Mouse (Mus musculus): ENCODE results near the gene Gbp10. TPM values are rescaled to one million over a fixed set of nuclear protein-coding genes. Genes with fewer than 3 reads are reported as not detected.
"Not testable (repeated sequence)": the region's sequence is repeated elsewhere in the genome, so short reads cannot be mapped to it uniquely, and the experiment has no call there.

The Gbp10 gene
- polyA plus RNA-seq (2015; fragmentation: Nextera tagmentation; extraction: Ambion mirVana): 0.18 and 0.58 TPM in 2 replicates

- not testable (repeated sequence) for H3K9ac ChIP-seq (replicated peaks; ENCODE audit: low read depth, low read length); ATAC-seq; H3K9me3 ChIP-seq (ENCODE audit: control insufficient read depth, low read length); H3K4me1 ChIP-seq (replicated peaks; ENCODE audit: control insufficient read depth, insufficient read depth, low read length); H3K4me3 ChIP-seq (replicated peaks; ENCODE audit: low read length); H3K4me2 ChIP-seq (ENCODE audit: low read length); H3K27ac ChIP-seq (ENCODE audit: low read length); H3K36me3 ChIP-seq (ENCODE audit: control insufficient read depth, insufficient read depth); H3K27me3 ChIP-seq (replicated peaks; ENCODE audit: control insufficient read depth, insufficient read depth, low read length)
These were observed at the start of gene Gbp10 for GRCm38 (mm10) chr5:105239483-105240047. TSS of gene Gbp10 (minus strand) at chr5:105239533.

GRCm38 (mm10) chr5:105260673-105261072, 21.3 kb upstream of the Gbp10 start:
- not testable (repeated sequence) for ATAC-seq; H3K4me2 ChIP-seq (ENCODE audit: low read length); H3K4me1 ChIP-seq (replicated peaks; ENCODE audit: control insufficient read depth, insufficient read depth, low read length); H3K27me3 ChIP-seq (replicated peaks; ENCODE audit: control insufficient read depth, insufficient read depth, low read length); H3K4me3 ChIP-seq (replicated peaks; ENCODE audit: low read length); H3K36me3 ChIP-seq (ENCODE audit: control insufficient read depth, insufficient read depth); H3K9me3 ChIP-seq (ENCODE audit: control insufficient read depth, low read length); H3K9ac ChIP-seq (replicated peaks; ENCODE audit: low read depth, low read length); H3K27ac ChIP-seq (ENCODE audit: low read length)
- no CpG with 5 or more reads among the region's 3 CpGs for WGBS

- no peaks in the 10 kb centered on the region for H3K36me3 ChIP-seq (ENCODE audit: control insufficient read depth, insufficient read depth)
- H3K4me3 ChIP-seq (replicated peaks; ENCODE audit: low read length): no peak overlapping the region
- no peaks in the 10 kb centered on the region for H3K27me3 ChIP-seq (replicated peaks; ENCODE audit: control insufficient read depth, insufficient read depth, low read length)
- no peak overlapping the region for H3K9ac ChIP-seq (replicated peaks; ENCODE audit: low read depth, low read length)
- H3K27ac ChIP-seq (ENCODE audit: low read length): no peak overlapping the region
- H3K9me3 ChIP-seq (ENCODE audit: control insufficient read depth, low read length): no peaks in the 10 kb centered on the region
- no peak for ATAC-seq
- no peak overlapping the region for H3K4me2 ChIP-seq (ENCODE audit: low read length)
- no peaks in the 10 kb centered on the region for H3K4me1 ChIP-seq (replicated peaks; ENCODE audit: control insufficient read depth, insufficient read depth, low read length)
These were observed 13.2 kb upstream of the Gbp10 start for GRCm38 (mm10) chr5:105252491-105252890.

GRCm38 (mm10) chr5:105244741-105245140, 5.4 kb upstream of the Gbp10 start:
- not testable (repeated sequence) for H3K36me3 ChIP-seq (ENCODE audit: control insufficient read depth, insufficient read depth); H3K4me2 ChIP-seq (ENCODE audit: low read length); H3K4me3 ChIP-seq (replicated peaks; ENCODE audit: low read length); H3K4me1 ChIP-seq (replicated peaks; ENCODE audit: control insufficient read depth, insufficient read depth, low read length); H3K27me3 ChIP-seq (replicated peaks; ENCODE audit: control insufficient read depth, insufficient read depth, low read length); H3K9ac ChIP-seq (replicated peaks; ENCODE audit: low read depth, low read length); ATAC-seq; H3K27ac ChIP-seq (ENCODE audit: low read length); H3K9me3 ChIP-seq (ENCODE audit: control insufficient read depth, low read length)
- 92% methylated on average over 3 of the region's 3 CpGs for WGBS

GRCm38 (mm10) chr5:105240982-105241381, 1.6 kb upstream of the Gbp10 start:
- not testable (repeated sequence) for ATAC-seq
- 58% methylated on average over 5 of the region's 5 CpGs for WGBS

GRCm38 (mm10) chr5:105238402-105238801, 931 bp downstream of the Gbp10 start:
- not testable (repeated sequence) for ATAC-seq; H3K4me3 ChIP-seq (replicated peaks; ENCODE audit: low read length); H3K9me3 ChIP-seq (ENCODE audit: control insufficient read depth, low read length); H3K36me3 ChIP-seq (ENCODE audit: control insufficient read depth, insufficient read depth); H3K9ac ChIP-seq (replicated peaks; ENCODE audit: low read depth, low read length); H3K4me2 ChIP-seq (ENCODE audit: low read length); H3K4me1 ChIP-seq (replicated peaks; ENCODE audit: control insufficient read depth, insufficient read depth, low read length); H3K27me3 ChIP-seq (replicated peaks; ENCODE audit: control insufficient read depth, insufficient read depth, low read length); H3K27ac ChIP-seq (ENCODE audit: low read length)
- 93% methylated on average over 1 of the region's 1 CpGs for WGBS

More at GRCm38 (mm10) chr5:105240982-105241381, 1.6 kb upstream of the Gbp10 start:
- H3K4me1 ChIP-seq (replicated peaks; ENCODE audit: control insufficient read depth, insufficient read depth, low read length); H3K27me3 ChIP-seq (replicated peaks; ENCODE audit: control insufficient read depth, insufficient read depth, low read length); H3K4me3 ChIP-seq (replicated peaks; ENCODE audit: low read length); H3K4me2 ChIP-seq (ENCODE audit: low read length); H3K27ac ChIP-seq (ENCODE audit: low read length); H3K9ac ChIP-seq (replicated peaks; ENCODE audit: low read depth, low read length); H3K36me3 ChIP-seq (ENCODE audit: control insufficient read depth, insufficient read depth); H3K9me3 ChIP-seq (ENCODE audit: control insufficient read depth, low read length): not testable (repeated sequence)

GRCm38 (mm10) chr5:105236040-105236439, 3.3 kb downstream of the Gbp10 start:
- not testable (repeated sequence) for H3K4me1 ChIP-seq (replicated peaks; ENCODE audit: control insufficient read depth, insufficient read depth, low read length); ATAC-seq; H3K27me3 ChIP-seq (replicated peaks; ENCODE audit: control insufficient read depth, insufficient read depth, low read length); H3K27ac ChIP-seq (ENCODE audit: low read length); H3K4me3 ChIP-seq (replicated peaks; ENCODE audit: low read length); H3K36me3 ChIP-seq (ENCODE audit: control insufficient read depth, insufficient read depth); H3K4me2 ChIP-seq (ENCODE audit: low read length); H3K9me3 ChIP-seq (ENCODE audit: control insufficient read depth, low read length); H3K9ac ChIP-seq (replicated peaks; ENCODE audit: low read depth, low read length)
- 63% methylated on average over 3 of the region's 3 CpGs for whole genome bisulfite sequencing

GRCm38 (mm10) chr5:105208957-105209356, 30.4 kb downstream of the Gbp10 start:
- H3K27ac ChIP-seq (ENCODE audit: low read length); H3K4me3 ChIP-seq (replicated peaks; ENCODE audit: low read length); H3K27me3 ChIP-seq (replicated peaks; ENCODE audit: control insufficient read depth, insufficient read depth, low read length); H3K9me3 ChIP-seq (ENCODE audit: control insufficient read depth, low read length); H3K9ac ChIP-seq (replicated peaks; ENCODE audit: low read depth, low read length); ATAC-seq; H3K36me3 ChIP-seq (ENCODE audit: control insufficient read depth, insufficient read depth); H3K4me1 ChIP-seq (replicated peaks; ENCODE audit: control insufficient read depth, insufficient read depth, low read length); H3K4me2 ChIP-seq (ENCODE audit: low read length): not testable (repeated sequence)
- no CpG with 5 or more reads among the region's 3 CpGs for WGBS

- H3K4me2 ChIP-seq (ENCODE audit: low read length); H3K9ac ChIP-seq (replicated peaks; ENCODE audit: low read depth, low read length); H3K27me3 ChIP-seq (replicated peaks; ENCODE audit: control insufficient read depth, insufficient read depth, low read length); H3K4me3 ChIP-seq (replicated peaks; ENCODE audit: low read length); ATAC-seq; H3K4me1 ChIP-seq (replicated peaks; ENCODE audit: control insufficient read depth, insufficient read depth, low read length); H3K9me3 ChIP-seq (ENCODE audit: control insufficient read depth, low read length); H3K27ac ChIP-seq (ENCODE audit: low read length); H3K36me3 ChIP-seq (ENCODE audit: control insufficient read depth, insufficient read depth): not testable (repeated sequence)
- WGBS: 80% methylated on average over 4 of the region's 4 CpGs
These were observed 38.5 kb downstream of the Gbp10 start for GRCm38 (mm10) chr5:105200791-105201355.

GRCm38 (mm10) chr5:105199149-105199548, 40.2 kb downstream of the Gbp10 start:
- ATAC-seq; H3K36me3 ChIP-seq (ENCODE audit: control insufficient read depth, insufficient read depth); H3K4me3 ChIP-seq (replicated peaks; ENCODE audit: low read length); H3K9me3 ChIP-seq (ENCODE audit: control insufficient read depth, low read length); H3K27me3 ChIP-seq (replicated peaks; ENCODE audit: control insufficient read depth, insufficient read depth, low read length); H3K4me2 ChIP-seq (ENCODE audit: low read length); H3K4me1 ChIP-seq (replicated peaks; ENCODE audit: control insufficient read depth, insufficient read depth, low read length); H3K9ac ChIP-seq (replicated peaks; ENCODE audit: low read depth, low read length); H3K27ac ChIP-seq (ENCODE audit: low read length): not testable (repeated sequence)
- 97% methylated on average over 1 of the region's 1 CpGs for WGBS
